Comparison of ENCODE assay signal across 10 mouse cellular contexts in the genomic region with DNA sequence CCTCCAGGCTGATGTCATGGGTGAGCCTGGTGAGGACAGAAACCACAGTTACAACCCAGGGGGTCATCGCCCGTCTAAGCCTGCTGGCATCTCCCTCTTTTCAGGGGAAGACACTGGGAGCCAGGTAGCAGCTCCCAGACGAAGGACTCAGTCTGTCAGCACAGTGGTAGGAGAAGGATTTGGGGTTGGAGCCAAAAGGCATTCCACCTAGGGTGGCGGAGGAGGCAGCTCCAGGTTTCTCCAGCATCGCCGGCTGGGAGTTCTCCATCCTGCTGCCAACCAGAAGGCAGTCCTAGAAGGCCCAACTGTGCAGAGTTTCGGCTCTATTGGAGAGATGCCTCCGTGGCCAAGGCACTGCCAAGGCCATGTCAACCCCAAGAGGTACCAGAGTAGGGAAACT. TPM values are rescaled to one million over a fixed set of nuclear protein-coding genes. Genes with fewer than 3 reads are reported as not detected.
DNase-seq lines count a peak whose midpoint lies in the region; ATAC-seq lines count a peak whose summit lies in the region.
"Had no signal": no experiment of that assay in that cellular context is flagged by ENCODE, and none has a peak within 500 bp of the region (broad histone marks: within the 10 kb centered on the region; RNA-seq: fewer than 3 reads in every experiment).

No protein-coding gene starts in this region.

- no peaks in the 10 kb centered on the region for H3K9me3 ChIP-seq in hindbrain, embryonic 10.5 days
- no peaks in the 10 kb centered on the region for H3K9me3 ChIP-seq in hindbrain, embryonic 16.5 days (ENCODE audit: control insufficient read depth, low read length)
- no peaks in the 10 kb centered on the region for H3K9me3 ChIP-seq in embryonic facial prominence, embryonic 10.5 days
- no peaks in the 10 kb centered on the region for H3K9me3 ChIP-seq in midbrain, embryonic 12.5 days

- no peak for DNase-seq in hindbrain, embryonic 10.5 days (ENCODE audit: low spot score)
- DNase-seq in brain, adult 2 months (ENCODE audit: low read depth, low spot score): peak; percentile 89
- DNase-seq in embryonic facial prominence, embryonic 10.5 days (ENCODE audit: low spot score): no peak
- DNase-seq in yolk sac, embryonic 10.5 days (ENCODE audit: low spot score): no peak
- DNase-seq in layer of hippocampus, postnatal 25 days (ENCODE audit: extremely low spot score in 1 of 2, low spot score in 1 of 2): no peak
- DNase-seq: kidney, adult 9 months; thymus, postnatal 25 days had no signal

- ATAC-seq in hindbrain, embryonic 16.5 days: no peak
- ATAC-seq in midbrain, embryonic 12.5 days (ENCODE audit: low FRiP score, low read depth): no peak
- no peak for ATAC-seq in megakaryocyte progenitor cell, adult 5-6 weeks (replicated peaks; ENCODE audit: poor library complexity)

- H3K36me3 ChIP-seq in hindbrain, embryonic 10.5 days: peaks cover 22% of the 10 kb centered on the region
- peaks cover 14% of the 10 kb centered on the region for H3K36me3 ChIP-seq in hindbrain, embryonic 16.5 days (ENCODE audit: control insufficient read depth, insufficient read depth, low read length)
- peaks cover 17% of the 10 kb centered on the region for H3K36me3 ChIP-seq in embryonic facial prominence, embryonic 10.5 days (replicated peaks)
- peaks cover 13% of the 10 kb centered on the region for H3K36me3 ChIP-seq in midbrain, embryonic 12.5 days

- H3K9ac ChIP-seq in hindbrain, embryonic 16.5 days (ENCODE audit: low read depth, low read length): no peak overlapping the region
- no peak overlapping the region for H3K9ac ChIP-seq in midbrain, embryonic 12.5 days (replicated peaks)

- peaks cover 86% of the 10 kb centered on the region for H3K4me1 ChIP-seq in hindbrain, embryonic 10.5 days (replicated peaks)
- peaks cover 54% of the 10 kb centered on the region for H3K4me1 ChIP-seq in hindbrain, embryonic 16.5 days (ENCODE audit: control insufficient read depth, insufficient read depth, low read depth, low read length)
- peaks cover 68% of the 10 kb centered on the region for H3K4me1 ChIP-seq in embryonic facial prominence, embryonic 10.5 days
- peaks cover 59% of the 10 kb centered on the region for H3K4me1 ChIP-seq in midbrain, embryonic 12.5 days

- H3K4me3 ChIP-seq in hindbrain, embryonic 10.5 days: peak overlapping the region; percentile 88; the same call in 1 of the 2 replicates
- H3K4me3 ChIP-seq in hindbrain, embryonic 16.5 days (ENCODE audit: low read length): no peak overlapping the region
- H3K4me3 ChIP-seq in embryonic facial prominence, embryonic 10.5 days: peak overlapping the region; percentile 64
- H3K4me3 ChIP-seq in midbrain, embryonic 12.5 days: peak overlapping the region; percentile 45; the same call in 1 of the 2 replicates

- 87% methylated on average over 8 of the region's 8 CpGs for WGBS in hindbrain, embryonic 10.5 days
- WGBS in hindbrain, embryonic 16.5 days: 80% methylated on average over 8 of the region's 8 CpGs
- WGBS in embryonic facial prominence, embryonic 10.5 days: 84% methylated on average over 8 of the region's 8 CpGs
- WGBS in midbrain, embryonic 12.5 days: 86% methylated on average over 8 of the region's 8 CpGs

- H3K27me3 ChIP-seq in hindbrain, embryonic 10.5 days (ENCODE audit: insufficient read depth, poor library complexity, severe bottlenecking): peaks cover 9% of the 10 kb centered on the region; the same call in 1 of the 2 replicates
- no peaks in the 10 kb centered on the region for H3K27me3 ChIP-seq in hindbrain, embryonic 16.5 days (replicated peaks; ENCODE audit: control insufficient read depth, insufficient read depth, low read length)
- H3K27me3 ChIP-seq in embryonic facial prominence, embryonic 10.5 days (replicated peaks; ENCODE audit: low read depth, poor library complexity, severe bottlenecking): peaks cover 15% of the 10 kb centered on the region; the same call in 1 of the 2 replicates
- H3K27me3 ChIP-seq in midbrain, embryonic 12.5 days: peaks cover 12% of the 10 kb centered on the region; the same call in 1 of the 2 replicates

- no peak overlapping the region for H3K4me2 ChIP-seq in hindbrain, embryonic 16.5 days (ENCODE audit: low read length)
- H3K4me2 ChIP-seq in midbrain, embryonic 12.5 days (replicated peaks): peak overlapping the region; percentile 92

- H3K27ac ChIP-seq in hindbrain, embryonic 10.5 days: peak overlapping the region; percentile 92
- H3K27ac ChIP-seq in hindbrain, embryonic 16.5 days (ENCODE audit: low read depth, low read length): no peak overlapping the region
- peak overlapping the region; percentile 88; the same call in 1 of the 2 replicates for H3K27ac ChIP-seq in embryonic facial prominence, embryonic 10.5 days (replicated peaks)
- peak overlapping the region; percentile 95 for H3K27ac ChIP-seq in midbrain, embryonic 12.5 days (replicated peaks)

RNA-seq across cellular contexts. Expression of a gene that starts 8.8 kb away (rescaled TPM):
- polyA plus RNA-seq in hindbrain, embryonic 10.5 days (2016; fragmentation: Nextera tagmentation; extraction: Ambion mirVana): 3.3 and 4.3 TPM in 2 replicates
- polyA plus RNA-seq in hindbrain, embryonic 16.5 days (2015; fragmentation: Nextera tagmentation; extraction: Ambion mirVana): 5.8 and 7.7 TPM in 2 replicates
- 2.5 and 3.6 TPM in 2 replicates for polyA plus RNA-seq in embryonic facial prominence, embryonic 10.5 days (2016; fragmentation: Nextera tagmentation; extraction: Ambion mirVana)
- 7.4 TPM in 2 replicates for polyA plus RNA-seq in midbrain, embryonic 12.5 days (2016; fragmentation: Nextera tagmentation; extraction: Ambion mirVana)
- total RNA-seq in megakaryocyte progenitor cell, adult 5-6 weeks (2015): 1.6 and 2.1 TPM in 2 replicates
- total RNA-seq in megakaryocyte progenitor cell, adult 5-6 weeks (2017): 1.3 and 2.5 TPM in 2 replicates
- 1 to 10 TPM; 3.6 to 4.7 TPM for total RNA-seq in layer of hippocampus, postnatal 25 days (2021)

RNA-seq across cellular contexts. Expression of a gene that starts 9.9 kb away (rescaled TPM):
- polyA plus RNA-seq in hindbrain, embryonic 10.5 days (2016; fragmentation: Nextera tagmentation; extraction: Ambion mirVana): 55.0 and 75.5 TPM in 2 replicates
- polyA plus RNA-seq in hindbrain, embryonic 16.5 days (2015; fragmentation: Nextera tagmentation; extraction: Ambion mirVana): 112 and 130 TPM in 2 replicates
- polyA plus RNA-seq in embryonic facial prominence, embryonic 10.5 days (2016; fragmentation: Nextera tagmentation; extraction: Ambion mirVana): 36.0 and 37.1 TPM in 2 replicates
- polyA plus RNA-seq in midbrain, embryonic 12.5 days (2016; fragmentation: Nextera tagmentation; extraction: Ambion mirVana): 105 and 112 TPM in 2 replicates
- total RNA-seq in megakaryocyte progenitor cell, adult 5-6 weeks (2015): not detected in 2 replicates
- 0.07 TPM in 1 of 2 replicates, not detected in the other for total RNA-seq in megakaryocyte progenitor cell, adult 5-6 weeks (2017)
- 100 to 1,000 TPM; 339 to 369 TPM for total RNA-seq in layer of hippocampus, postnatal 25 days (2021)

RNA-seq across cellular contexts. Expression of a gene that starts 16.4 kb away (rescaled TPM):
- 7.8 and 12.5 TPM in 2 replicates for polyA plus RNA-seq in hindbrain, embryonic 10.5 days (2016; fragmentation: Nextera tagmentation; extraction: Ambion mirVana)
- polyA plus RNA-seq in hindbrain, embryonic 16.5 days (2015; fragmentation: Nextera tagmentation; extraction: Ambion mirVana): 1.7 and 2.3 TPM in 2 replicates
- polyA plus RNA-seq in embryonic facial prominence, embryonic 10.5 days (2016; fragmentation: Nextera tagmentation; extraction: Ambion mirVana): 10.2 and 12.4 TPM in 2 replicates
- polyA plus RNA-seq in midbrain, embryonic 12.5 days (2016; fragmentation: Nextera tagmentation; extraction: Ambion mirVana): 4.7 and 7.4 TPM in 2 replicates
- 0.32 and 0.69 TPM in 2 replicates for total RNA-seq in megakaryocyte progenitor cell, adult 5-6 weeks (2015)
- 0.47 TPM in 1 of 2 replicates, not detected in the other for total RNA-seq in megakaryocyte progenitor cell, adult 5-6 weeks (2017)
- under 1 TPM; 0.34 to 0.96 TPM for total RNA-seq in layer of hippocampus, postnatal 25 days (2021)

RNA-seq across cellular contexts. Expression of a gene that starts 16.6 kb away (rescaled TPM):
- polyA plus RNA-seq in hindbrain, embryonic 10.5 days (2016; fragmentation: Nextera tagmentation; extraction: Ambion mirVana): 26.0 and 30.1 TPM in 2 replicates
- polyA plus RNA-seq in hindbrain, embryonic 16.5 days (2015; fragmentation: Nextera tagmentation; extraction: Ambion mirVana): 43.5 and 45.6 TPM in 2 replicates
- 18.6 and 22.4 TPM in 2 replicates for polyA plus RNA-seq in embryonic facial prominence, embryonic 10.5 days (2016; fragmentation: Nextera tagmentation; extraction: Ambion mirVana)
- polyA plus RNA-seq in midbrain, embryonic 12.5 days (2016; fragmentation: Nextera tagmentation; extraction: Ambion mirVana): 26.1 and 27.2 TPM in 2 replicates
- total RNA-seq in megakaryocyte progenitor cell, adult 5-6 weeks (2015): 10.3 and 22.1 TPM in 2 replicates
- 11.3 and 16.7 TPM in 2 replicates for total RNA-seq in megakaryocyte progenitor cell, adult 5-6 weeks (2017)
- 10 to 100 TPM; 31.7 to 35.5 TPM for total RNA-seq in layer of hippocampus, postnatal 25 days (2021)

RNA-seq across cellular contexts. Expression of a gene that starts 42.7 kb away (rescaled TPM):
- 26.0 and 31.7 TPM in 2 replicates for polyA plus RNA-seq in hindbrain, embryonic 10.5 days (2016; fragmentation: Nextera tagmentation; extraction: Ambion mirVana)
- 51.4 and 53.2 TPM in 2 replicates for polyA plus RNA-seq in hindbrain, embryonic 16.5 days (2015; fragmentation: Nextera tagmentation; extraction: Ambion mirVana)
- polyA plus RNA-seq in embryonic facial prominence, embryonic 10.5 days (2016; fragmentation: Nextera tagmentation; extraction: Ambion mirVana): 23.4 and 23.7 TPM in 2 replicates
- polyA plus RNA-seq in midbrain, embryonic 12.5 days (2016; fragmentation: Nextera tagmentation; extraction: Ambion mirVana): 36.1 and 37.7 TPM in 2 replicates
- total RNA-seq in megakaryocyte progenitor cell, adult 5-6 weeks (2015): 9.0 and 10.1 TPM in 2 replicates
- total RNA-seq in megakaryocyte progenitor cell, adult 5-6 weeks (2017): 7.4 and 10.9 TPM in 2 replicates
- 100 to 1,000 TPM in 1 of 2 experiments, 10 to 100 TPM in 1; 85.6 to 106 TPM for total RNA-seq in layer of hippocampus, postnatal 25 days (2021)
